ENCODE assay signal across 13 mouse cellular contexts in genomic region chr12:54105531-54105930, GRCm38 (mm10).
DNase-seq lines count a peak whose midpoint lies in the region; ATAC-seq and TF ChIP-seq lines count a peak whose summit lies in the region.
"Had no signal": no experiment of that assay in that cellular context is flagged by ENCODE, and none has a peak within 500 bp of the region (broad histone marks: within the 10 kb centered on the region; RNA-seq: fewer than 3 reads in every experiment).

No protein-coding gene starts in this region.

- no peak for TF ChIP-seq EP300 in stomach, postnatal 0 days (optimal IDR thresholded peaks at IDR 0.05)

- TF ChIP-seq CTCF in stomach, postnatal 0 days (IDR thresholded peaks at IDR 0.05; ENCODE audit: low read depth): peak; percentile 63

- no peaks in the 10 kb centered on the region for H3K36me3 ChIP-seq in kidney, embryonic 14.5 days (ENCODE audit: control insufficient read depth, insufficient read depth, low read length)
- H3K36me3 ChIP-seq in stomach, postnatal 0 days (ENCODE audit: control insufficient read depth, insufficient read depth, low read length): no peaks in the 10 kb centered on the region
- H3K36me3 ChIP-seq: heart, embryonic 15.5 days had no signal

- no peak overlapping the region for H3K9ac ChIP-seq in kidney, embryonic 14.5 days (ENCODE audit: low read depth, low read length)
- H3K9ac ChIP-seq in stomach, postnatal 0 days (ENCODE audit: low read length): no peak overlapping the region
- H3K9ac ChIP-seq: forebrain, embryonic 13.5 days; heart, embryonic 15.5 days had no signal

- H3K4me3 ChIP-seq in kidney, embryonic 14.5 days (ENCODE audit: low read length): no peak overlapping the region
- no peak overlapping the region for H3K4me3 ChIP-seq in stomach, postnatal 0 days (ENCODE audit: low read depth, low read length)
- H3K4me3 ChIP-seq: forebrain, embryonic 13.5 days; heart, embryonic 15.5 days had no signal

- WGBS in kidney, embryonic 14.5 days: 60% methylated on average over 5 of the region's 5 CpGs
- WGBS in stomach, postnatal 0 days: 33% methylated on average over 5 of the region's 5 CpGs

- no peaks in the 10 kb centered on the region; the same call in 1 of the 2 replicates for H3K27me3 ChIP-seq in kidney, embryonic 14.5 days (ENCODE audit: control insufficient read depth, insufficient read depth, low read length)
- no peaks in the 10 kb centered on the region for H3K27me3 ChIP-seq in stomach, postnatal 0 days (ENCODE audit: control insufficient read depth, insufficient read depth, low read length)
- H3K27me3 ChIP-seq: forebrain, embryonic 13.5 days; heart, embryonic 15.5 days had no signal

- H3K4me2 ChIP-seq in kidney, embryonic 14.5 days (replicated peaks; ENCODE audit: low read depth, low read length): no peak overlapping the region
- H3K4me2 ChIP-seq in stomach, postnatal 0 days (replicated peaks; ENCODE audit: low read depth): no peak overlapping the region
- H3K4me2 ChIP-seq: forebrain, embryonic 13.5 days; heart, embryonic 15.5 days had no signal

- no peak overlapping the region for H3K27ac ChIP-seq in kidney, embryonic 14.5 days (ENCODE audit: low read depth, low read length)
- H3K27ac ChIP-seq in stomach, postnatal 0 days (replicated peaks): no peak overlapping the region
- H3K27ac ChIP-seq: forebrain, embryonic 13.5 days; heart, embryonic 15.5 days had no signal

- DNase-seq in cerebellum, postnatal 10 days: peak; percentile 27 to 34
- DNase-seq in cerebellum, adult 9-10 months: no peak
- DNase-seq in kidney, adult 9 months: peak; percentile 23
- peak; percentile 6 for DNase-seq in right cerebral cortex, adult 18-20 months
- no peak for DNase-seq in right cerebral cortex, postnatal 36 days (ENCODE audit: low spot score in 2 of 2)
- no peak for DNase-seq in stomach, postnatal 0 days (ENCODE audit: low spot score)
- no peak for DNase-seq in urinary bladder, adult 18-20 months (ENCODE audit: low spot score in 2 of 2)
- DNase-seq: B cell, adult 2 months; cerebellum, adult 18-20 months; lung, adult 18-20 months had no signal

- no peaks in the 10 kb centered on the region for H3K9me3 ChIP-seq in kidney, embryonic 14.5 days (ENCODE audit: control insufficient read depth, low read length)
- H3K9me3 ChIP-seq in stomach, postnatal 0 days (ENCODE audit: control insufficient read depth, low read length): no peaks in the 10 kb centered on the region
- H3K9me3 ChIP-seq: forebrain, embryonic 13.5 days; heart, embryonic 15.5 days had no signal

- no peak for ATAC-seq in kidney, embryonic 14.5 days (ENCODE audit: low FRiP score, low TSS enrichment)
- 0 out of 2 replicates have a peak, but pooled peaks have one; percentile 8 for ATAC-seq in stomach, postnatal 0 days (ENCODE audit: low FRiP score, low TSS enrichment)
- ATAC-seq: forebrain, embryonic 13.5 days had no signal

- H3K4me1 ChIP-seq in kidney, embryonic 14.5 days (ENCODE audit: control insufficient read depth, insufficient read depth, low read length): 0 out of 2 replicates have a peak, but pooled peaks cover 8% of the 10 kb centered on the region
- no peaks in the 10 kb centered on the region for H3K4me1 ChIP-seq in stomach, postnatal 0 days (replicated peaks; ENCODE audit: control insufficient read depth, insufficient read depth)
- H3K4me1 ChIP-seq: forebrain, embryonic 13.5 days; heart, embryonic 15.5 days had no signal

Comparison
In these comparisons a context has a peak if more than half of its experiments do, and no peak if none do; other contexts are left out.
1. DNase-seq: peak in cerebellum, postnatal 10 days (2 of 2), kidney, adult 9 months (single experiment) and right cerebral cortex, adult 18-20 months (single experiment); none in cerebellum, adult 9-10 months (single experiment), right cerebral cortex, postnatal 36 days (0 of 2), stomach, postnatal 0 days (single experiment) and urinary bladder, adult 18-20 months (0 of 2).